Mouse (Mus musculus): ENCODE data around the gene C77080. TPM values are rescaled to one million over a fixed set of nuclear protein-coding genes. Genes with fewer than 3 reads are reported as not detected.

Gene C77080
- total RNA-seq, 2 experiments from 2014 or later = 22.5 to 25.9 TPM

GRCm38 (mm10) chr4:129247381-129248242 is 13.6 kb downstream of the C77080 start:
- intact Hi-C loops (cut with DNase I) = no loop called here
- DNase-seq (ENCODE audit: extremely low spot score in 1 of 2, low spot score in 2 of 2) = no peak
- no peak for TF ChIP-seq CTCF (IDR thresholded peaks at IDR 0.05)
- Histone ChIP-seq H3K27ac (peak overlapping the region; percentile 55; the same call in 1 of the 2 replicates), H3K4me3 (peak overlapping the region; percentile 46)

GRCm38 (mm10) chr4:129246360-129247301 is 14.6 kb downstream of the C77080 start:
- no peak overlapping the region for H3K27ac ChIP-seq
- no peak overlapping the region for H3K4me3 ChIP-seq
- no peak for TF ChIP-seq CTCF (IDR thresholded peaks at IDR 0.05)
- intact Hi-C loops (cut with DNase I) = no loop called here
- no peak for DNase-seq (ENCODE audit: extremely low spot score in 1 of 2, low spot score in 2 of 2)

GRCm38 (mm10) chr4:129244802-129245201 is 16.4 kb downstream of the C77080 start:
- intact Hi-C loops (cut with DNase I) = no loop called here
- no peak for DNase-seq (ENCODE audit: extremely low spot score in 1 of 2, low spot score in 2 of 2)
- Histone ChIP-seq H3K27ac (no peak overlapping the region), H3K4me3 (no peak overlapping the region)
- TF ChIP-seq CTCF (IDR thresholded peaks at IDR 0.05) = no peak

- intact Hi-C loops (cut with DNase I) = no loop called here
- DNase-seq (ENCODE audit: extremely low spot score in 1 of 2, low spot score in 2 of 2) = no peak
- peak overlapping the region; percentile 38; the same call in 1 of the 2 replicates for H3K27ac ChIP-seq
- no peak overlapping the region for H3K4me3 ChIP-seq
- TF ChIP-seq CTCF (IDR thresholded peaks at IDR 0.05) = no peak
Measured at GRCm38 (mm10) chr4:129242761-129243160, 18.4 kb downstream of the C77080 start.

GRCm38 (mm10) chr4:129242327-129242726 is 18.9 kb downstream of the C77080 start:
- no peak for DNase-seq (ENCODE audit: extremely low spot score in 1 of 2, low spot score in 2 of 2)
- H3K4me3 ChIP-seq = no peak overlapping the region
- intact Hi-C loops (cut with DNase I) = no loop called here
- H3K27ac ChIP-seq = peak overlapping the region; percentile 38; the same call in 1 of the 2 replicates
- no peak for TF ChIP-seq CTCF (IDR thresholded peaks at IDR 0.05)

GRCm38 (mm10) chr4:129241898-129242297 is 19.3 kb downstream of the C77080 start:
- intact Hi-C loops (cut with DNase I) = no loop called here
- Histone ChIP-seq H3K27ac (no peak overlapping the region), H3K4me3 (no peak overlapping the region)
- no peak for TF ChIP-seq CTCF (IDR thresholded peaks at IDR 0.05)
- DNase-seq (ENCODE audit: extremely low spot score in 1 of 2, low spot score in 2 of 2) = no peak

GRCm38 (mm10) chr4:129239075-129239474 is 22.1 kb downstream of the C77080 start:
- TF ChIP-seq CTCF (IDR thresholded peaks at IDR 0.05) = no peak
- intact Hi-C loops (cut with DNase I) = loop anchor here (2.0 to 5.0 kb wide), 2 partner anchors 24 to 38 kb away; no protein-coding TSS in a partner anchor
- DNase-seq (ENCODE audit: extremely low spot score in 1 of 2, low spot score in 2 of 2) = peak; percentile 73 to 86
- peak overlapping the region; percentile 84 for H3K27ac ChIP-seq
- H3K4me3 ChIP-seq = peak overlapping the region; percentile 70

- no peak for DNase-seq (ENCODE audit: extremely low spot score in 1 of 2, low spot score in 2 of 2)
- intact Hi-C loops (cut with DNase I) = loop anchor here (2.0 to 5.0 kb wide), 2 partner anchors 24 to 39 kb away; no protein-coding TSS in a partner anchor
- H3K27ac ChIP-seq = peak overlapping the region; percentile 84
- TF ChIP-seq CTCF (IDR thresholded peaks at IDR 0.05) = no peak
- peak overlapping the region; percentile 70 for H3K4me3 ChIP-seq
Measured at GRCm38 (mm10) chr4:129238579-129239016, 22.6 kb downstream of the C77080 start.

- peak overlapping the region; percentile 70 for H3K4me3 ChIP-seq
- intact Hi-C loops (cut with DNase I) = loop anchor here (2.0 to 5.0 kb wide), 2 partner anchors 25 to 39 kb away; no protein-coding TSS in a partner anchor
- no peak for DNase-seq (ENCODE audit: extremely low spot score in 1 of 2, low spot score in 2 of 2)
- TF ChIP-seq CTCF (IDR thresholded peaks at IDR 0.05) = no peak
- peak overlapping the region; percentile 84; the same call in 1 of the 2 replicates for H3K27ac ChIP-seq
Measured at GRCm38 (mm10) chr4:129237843-129238441, 23.3 kb downstream of the C77080 start.

GRCm38 (mm10) chr4:129236236-129236813 is 24.9 kb downstream of the C77080 start:
- DNase-seq (ENCODE audit: extremely low spot score in 1 of 2, low spot score in 2 of 2) = no peak
- Histone ChIP-seq H3K4me3 (no peak overlapping the region), H3K27ac (no peak overlapping the region)
- intact Hi-C loops (cut with DNase I) = loop anchor here (5.0 kb wide), 1 partner anchor 41 kb away; no protein-coding TSS in a partner anchor
- TF ChIP-seq CTCF (IDR thresholded peaks at IDR 0.05) = no peak

- H3K4me3 ChIP-seq = no peak overlapping the region
- DNase-seq (ENCODE audit: extremely low spot score in 1 of 2, low spot score in 2 of 2) = no peak
- intact Hi-C loops (cut with DNase I) = loop anchor here (5.0 kb wide), 1 partner anchor 42 kb away; no protein-coding TSS in a partner anchor
- TF ChIP-seq CTCF (IDR thresholded peaks at IDR 0.05) = no peak
- H3K27ac ChIP-seq = no peak overlapping the region
Measured at GRCm38 (mm10) chr4:129235147-129235546, 26.1 kb downstream of the C77080 start.
